Comparison of ENCODE assay signal across 8 mouse cellular contexts in the genomic region with DNA sequence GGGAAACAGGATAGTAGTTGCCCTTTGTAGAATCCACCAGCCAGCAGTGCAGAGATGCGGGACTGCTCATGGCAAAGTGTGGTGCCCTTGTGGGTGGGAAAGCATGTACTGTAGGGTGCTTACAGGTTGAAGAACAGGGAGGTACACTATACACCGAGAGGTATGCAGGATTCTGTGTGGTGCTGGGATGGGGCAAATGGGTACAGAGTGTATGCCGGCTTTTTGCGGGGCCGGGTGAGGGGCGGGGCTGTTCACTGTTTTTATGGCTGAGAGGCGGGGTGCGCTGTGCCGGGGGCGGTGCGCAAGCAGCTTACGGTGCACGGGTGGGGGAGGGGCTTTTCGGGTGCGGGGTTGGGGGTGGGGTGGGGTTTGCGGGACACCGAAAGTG. TPM values are rescaled to one million over a fixed set of nuclear protein-coding genes. Genes with fewer than 3 reads are reported as not detected.
A peak's percentile ranks its signal among the peaks of the same experiment; 100 is the strongest.
DNase-seq lines count a peak whose midpoint lies in the region; ATAC-seq and TF ChIP-seq lines count a peak whose summit lies in the region.

Gene Mrpl23, plus strand, starts transcription at position 16 of the 388 bp plus-strand sequence.

- peaks cover 68% of the 10 kb centered on the region for H3K4me1 ChIP-seq in heart, embryonic 10.5 days
- H3K4me1 ChIP-seq in ES-E14 (ENCODE audit: control insufficient read depth in 2 of 2, insufficient read depth in 2 of 2, low read length in 2 of 2, poor library complexity in 1 of 2), result peaks cover 2 to 17% of the 10 kb centered on the region in 2 experiments; a peak in 3 of 4 replicates
- 0 out of 2 replicates have a peak, but pooled peaks cover 4% of the 10 kb centered on the region for H3K4me1 ChIP-seq in forebrain, postnatal 0 days (ENCODE audit: insufficient read depth)
- peaks cover 63% of the 10 kb centered on the region for H3K4me1 ChIP-seq in limb, embryonic 15.5 days
- H3K4me1 ChIP-seq in stomach, embryonic 14.5 days (ENCODE audit: control insufficient read depth, insufficient read depth, low read length), result peaks cover 48% of the 10 kb centered on the region

- in situ Hi-C loops in ES-E14 (cut with MboI; ENCODE audit: low sequenced_read_pairs in 2 of 2, unreplicated experiment in 2 of 2), result no loop called here

- WGBS in heart, embryonic 10.5 days, result 6% methylated on average over 17 of the region's 17 CpGs
- WGBS in forebrain, postnatal 0 days, result 7% methylated on average over 17 of the region's 17 CpGs
- 2% methylated on average over 15 of the region's 17 CpGs for WGBS in limb, embryonic 15.5 days
- WGBS in stomach, embryonic 14.5 days, result 5% methylated on average over 17 of the region's 17 CpGs

- peak; percentile 71 for ATAC-seq in forebrain, postnatal 0 days
- peak; percentile 63 for ATAC-seq in limb, embryonic 15.5 days (ENCODE audit: insufficient number of reproducible peaks, low FRiP score, low TSS enrichment, low read depth)
- ATAC-seq in stomach, embryonic 14.5 days (ENCODE audit: insufficient number of reproducible peaks, insufficient read depth, low FRiP score, low read depth), result peak; percentile 56

- peak within 1 kb of the TSS; percentile 96 for H3K27ac ChIP-seq in heart, embryonic 10.5 days
- peak within 1 kb of the TSS; percentile 39; the same call in 1 of the 2 replicates for H3K27ac ChIP-seq in ES-E14 (ENCODE audit: insufficient read depth, low read depth, low read length, poor library complexity, severe bottlenecking)
- H3K27ac ChIP-seq in forebrain, postnatal 0 days (ENCODE audit: low read depth, low read length), result peak within 1 kb of the TSS; percentile 47
- peak within 1 kb of the TSS; percentile 97 for H3K27ac ChIP-seq in limb, embryonic 15.5 days
- peak within 1 kb of the TSS; percentile 98 for H3K27ac ChIP-seq in stomach, embryonic 14.5 days (ENCODE audit: low read length)

- H3K4me3 ChIP-seq in heart, embryonic 10.5 days, result peak within 1 kb of the TSS; percentile 66
- peak within 1 kb of the TSS; percentile 88 to 92 for H3K4me3 ChIP-seq in ES-E14 (ENCODE audit: insufficient read depth in 1 of 2, low read depth in 1 of 2, low read length in 2 of 2, poor library complexity in 1 of 2, severe bottlenecking in 1 of 2)
- H3K4me3 ChIP-seq in forebrain, postnatal 0 days (ENCODE audit: low read depth, low read length), result peak within 1 kb of the TSS; percentile 55
- peak within 1 kb of the TSS; percentile 52 for H3K4me3 ChIP-seq in limb, embryonic 15.5 days
- peak within 1 kb of the TSS; percentile 52 for H3K4me3 ChIP-seq in stomach, embryonic 14.5 days (ENCODE audit: low read depth, low read length)

- intact Hi-C loops in gastrocnemius, postnatal 14 days (cut with DNase I; ENCODE audit: low total_unique reads), result no loop called here

- no peaks in the 10 kb centered on the region for H3K27me3 ChIP-seq in heart, embryonic 10.5 days (ENCODE audit: insufficient read depth, poor library complexity, severe bottlenecking)
- H3K27me3 ChIP-seq in forebrain, postnatal 0 days (ENCODE audit: insufficient read depth, low read length), result no peaks in the 10 kb centered on the region; the same call in 1 of the 2 replicates
- no peaks in the 10 kb centered on the region for H3K27me3 ChIP-seq in limb, embryonic 15.5 days
- no peaks in the 10 kb centered on the region for H3K27me3 ChIP-seq in stomach, embryonic 14.5 days (ENCODE audit: control insufficient read depth, insufficient read depth, low read length)

- H3K9me3 ChIP-seq in heart, embryonic 10.5 days, result no peaks in the 10 kb centered on the region
- no peaks in the 10 kb centered on the region for H3K9me3 ChIP-seq in ES-E14 (ENCODE audit: control insufficient read depth, insufficient read depth, low read depth, low read length)
- H3K9me3 ChIP-seq in forebrain, postnatal 0 days (ENCODE audit: low read length), result no peaks in the 10 kb centered on the region
- H3K9me3 ChIP-seq in limb, embryonic 15.5 days, result no peaks in the 10 kb centered on the region
- H3K9me3 ChIP-seq in stomach, embryonic 14.5 days (ENCODE audit: control insufficient read depth, low read depth, low read length), result no peaks in the 10 kb centered on the region

- TF ChIP-seq CTCF in forebrain, postnatal 0 days (IDR thresholded peaks at IDR 0.05; ENCODE audit: low read depth), result no peak

- H3K9ac ChIP-seq in ES-E14 (ENCODE audit: insufficient read depth, low read depth, low read length, poor library complexity, severe bottlenecking), result peak within 1 kb of the TSS; percentile 90
- H3K9ac ChIP-seq in forebrain, postnatal 0 days, result peak within 1 kb of the TSS; percentile 71
- peak within 1 kb of the TSS; percentile 75 for H3K9ac ChIP-seq in limb, embryonic 15.5 days
- peak within 1 kb of the TSS; percentile 81 for H3K9ac ChIP-seq in stomach, embryonic 14.5 days (replicated peaks; ENCODE audit: low read depth, low read length)

- no peak for DNase-seq in heart, embryonic 10.5 days (ENCODE audit: low spot score)
- no peak for DNase-seq in heart, adult 9 months (ENCODE audit: low spot score in 2 of 2)
- no peak for DNase-seq in ES-E14 (ENCODE audit: low read depth, low spot score)
- DNase-seq in forebrain, postnatal 0 days, result no peak
- no peak for DNase-seq in gastrocnemius, postnatal 14 days
- DNase-seq in kidney, adult 8-10 months, result no peak

- H3K36me3 ChIP-seq in heart, embryonic 10.5 days, result peaks cover 11% of the 10 kb centered on the region
- H3K36me3 ChIP-seq in ES-E14 (ENCODE audit: control insufficient read depth, insufficient read depth, low read length, poor library complexity, severe bottlenecking), result peaks cover 3% of the 10 kb centered on the region; the same call in 1 of the 2 replicates
- peaks cover 10% of the 10 kb centered on the region for H3K36me3 ChIP-seq in forebrain, postnatal 0 days (ENCODE audit: insufficient read depth)
- H3K36me3 ChIP-seq in limb, embryonic 15.5 days, result no peaks in the 10 kb centered on the region
- peaks cover 4% of the 10 kb centered on the region; the same call in 1 of the 2 replicates for H3K36me3 ChIP-seq in stomach, embryonic 14.5 days (ENCODE audit: control insufficient read depth, insufficient read depth, low read length)

- H3K4me2 ChIP-seq in forebrain, postnatal 0 days (ENCODE audit: low read depth), result peak within 1 kb of the TSS; percentile 58
- peak within 1 kb of the TSS; percentile 71 for H3K4me2 ChIP-seq in limb, embryonic 15.5 days
- peak within 1 kb of the TSS; percentile 89 for H3K4me2 ChIP-seq in stomach, embryonic 14.5 days (replicated peaks; ENCODE audit: low read depth, low read length)

TF ChIP-seq in ES-E14, 5 proteins besides CTCF, POLR2A, EP300 and RAD21:
- TF ChIP-seq ZNF384 (IDR thresholded peaks at IDR 0.05; ENCODE audit: low read depth, low read length) (no peak), MAFK (IDR thresholded peaks at IDR 0.05; ENCODE audit: insufficient read depth, low read depth, low read length) (no peak), HCFC1 (IDR thresholded peaks at IDR 0.05; ENCODE audit: borderline replicate concordance, insufficient read depth, low read length) (no peak), CHD2 (IDR thresholded peaks at IDR 0.05; ENCODE audit: low read depth, low read length) (no peak), ZC3H11A (IDR thresholded peaks at IDR 0.05; ENCODE audit: borderline replicate concordance, low read depth, low read length) (no peak)

RNA-seq across cellular contexts. Expression of gene Mrpl23, which starts in this region (rescaled TPM):
- 17.1 and 25.1 TPM in 2 replicates for polyA plus RNA-seq in heart, embryonic 10.5 days (2016; fragmentation: Nextera tagmentation; extraction: Ambion mirVana)
- total RNA-seq in ES-E14 (2012; rRNA removed), result 45.6 and 49.1 TPM in 2 replicates
- total RNA-seq in forebrain, postnatal 0 days (2014; rRNA removed), result 44.8 and 73.5 TPM in 2 replicates
- polyA plus RNA-seq in forebrain, postnatal 0 days (2015; fragmentation: Nextera tagmentation; extraction: Ambion mirVana), result 25.5 and 27.9 TPM in 2 replicates
- polyA plus RNA-seq in limb, embryonic 15.5 days (2015; fragmentation: Nextera tagmentation; extraction: Ambion mirVana), result 28.8 and 30.5 TPM in 2 replicates
- 32.6 and 35.6 TPM in 2 replicates for polyA plus RNA-seq in stomach, embryonic 14.5 days (2014; fragmentation: Nextera tagmentation; extraction: Ambion mirVana)
- 1 to 10 TPM; 5.0 to 5.2 TPM for total RNA-seq in gastrocnemius, postnatal 14 days (2021)

Comparison
In these comparisons a context has a peak if more than half of its experiments do, and no peak if none do; other contexts are left out.
1. H3K27ac ChIP-seq: peak in every context shown above with its lines; median percentile 98 in stomach, embryonic 14.5 days; 97 in limb, embryonic 15.5 days; 96 in heart, embryonic 10.5 days; 47 in forebrain, postnatal 0 days; 39 in ES-E14.